Mouse (Mus musculus): ENCODE data around the gene Mri1.

Mri1 gene

GRCm38 (mm10) chr8:84202466-84202865 lies 54.7 kb downstream of the Mri1 start:
- DNase-seq: peak; percentile 55

- peak; percentile 84 for DNase-seq
These were observed 55.4 kb downstream of the Mri1 start for GRCm38 (mm10) chr8:84201545-84202245.

- DNase-seq: peak; percentile 78
These were observed 56.2 kb downstream of the Mri1 start for GRCm38 (mm10) chr8:84200652-84201544.

- DNase-seq: no peak
These were observed 57.0 kb downstream of the Mri1 start for GRCm38 (mm10) chr8:84200126-84200555.

Data from kidney, adult 9 months (tissue).